Comparison of ENCODE assay signal across 8 mouse cellular contexts in the genomic region with DNA sequence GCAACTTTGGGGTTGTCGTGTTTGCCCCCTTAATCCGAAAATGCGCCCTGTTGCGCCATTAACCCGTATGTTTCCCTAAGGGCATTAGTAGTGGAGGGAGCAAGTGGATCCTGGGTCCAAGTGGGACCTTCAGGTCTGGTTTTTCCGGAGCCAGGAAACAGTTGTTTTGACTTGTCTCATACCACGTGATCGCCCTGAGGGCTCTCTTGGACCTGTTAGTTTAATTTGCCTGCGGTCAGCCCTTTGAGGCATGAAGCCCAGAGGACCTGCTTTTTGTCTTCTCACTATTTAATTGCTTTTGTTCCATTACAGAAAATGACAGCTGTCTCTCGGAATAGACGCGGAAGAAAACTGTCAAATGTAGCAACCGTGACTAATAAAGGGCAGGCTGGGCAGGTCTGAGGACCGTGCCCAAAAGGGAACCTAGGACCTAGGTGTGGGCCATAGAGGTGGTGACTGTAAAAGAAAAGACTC. TPM values are rescaled to one million over a fixed set of nuclear protein-coding genes. Genes with fewer than 3 reads are reported as not detected.
DNase-seq lines count a peak whose midpoint lies in the region; ATAC-seq lines count a peak whose summit lies in the region.

No protein-coding gene starts in this region.

- 2% methylated on average over 14 of the region's 14 CpGs for WGBS in heart, embryonic 15.5 days

- H3K4me3 ChIP-seq in heart, embryonic 15.5 days = peak overlapping the region; percentile 74
- peak overlapping the region; percentile 70 for H3K4me3 ChIP-seq in brown adipose tissue, adult 24 weeks (ENCODE audit: insufficient read depth, low read depth, low read length)

- H3K27me3 ChIP-seq in heart, embryonic 15.5 days = no peaks in the 10 kb centered on the region

- peak overlapping the region; percentile 13; the same call in 1 of the 2 replicates for H3K27ac ChIP-seq in heart, embryonic 15.5 days
- H3K27ac ChIP-seq in brown adipose tissue, adult 24 weeks (replicated peaks; ENCODE audit: low read depth, low read length) = peak overlapping the region; percentile 68

- no peak for DNase-seq in heart, adult 8-10 months (ENCODE audit: low spot score)
- DNase-seq in lung, postnatal 36 days = peak; percentile 74
- no peak for DNase-seq in adipocyte (ENCODE audit: low spot score)
- DNase-seq in layer of hippocampus, adult 9-11 months = no peak
- DNase-seq in urinary bladder, postnatal 4 days (ENCODE audit: low spot score in 2 of 2) = no peak

- peak overlapping the region; percentile 84 for H3K4me2 ChIP-seq in heart, embryonic 15.5 days

- H3K9me3 ChIP-seq in heart, embryonic 15.5 days (replicated peaks) = no peaks in the 10 kb centered on the region

- peaks cover 12% of the 10 kb centered on the region for H3K4me1 ChIP-seq in heart, embryonic 15.5 days (replicated peaks)
- peaks cover 7% of the 10 kb centered on the region; the same call in 1 of the 2 replicates for H3K4me1 ChIP-seq in brown adipose tissue, adult 24 weeks (ENCODE audit: control insufficient read depth, insufficient read depth, insufficient read length, low read length)

- H3K36me3 ChIP-seq in heart, embryonic 15.5 days = no peaks in the 10 kb centered on the region

- peak overlapping the region; percentile 56 for H3K9ac ChIP-seq in heart, embryonic 15.5 days

- ATAC-seq in heart, embryonic 15.5 days (replicated peaks; ENCODE audit: insufficient number of reproducible peaks, insufficient read depth, low FRiP score, low read depth) = peak; percentile 45; the same call in 1 of the 2 replicates
- peak; percentile 12 for ATAC-seq in inflammation-experienced regulatory T-cells, adult 6 months

RNA-seq across cellular contexts. Expression of gene Plekhm1, which starts 0.5 kb away (rescaled TPM):
- polyA plus RNA-seq in heart, embryonic 15.5 days (2015; fragmentation: Nextera tagmentation; extraction: Ambion mirVana) = 4.8 and 6.1 TPM in 2 replicates
- total RNA-seq in heart, adult 8-10 months (2022) = 10 to 100 TPM; 11.0 to 12.5 (median 11.6) TPM
- 13.4 and 14.6 TPM in 2 replicates for polyA plus RNA-seq in brown adipose tissue, adult 24 weeks (2012; ENCODE audit: insufficient read depth, insufficient read length, missing spikeins)
- 10 to 100 TPM in 2 of 3 experiments, 1 to 10 TPM in 1; 9.0 to 11.9 (median 10.0) TPM for polyA plus RNA-seq in inflammation-experienced regulatory T-cells, adult 6 months (2017; shearing (Covaris generic))

RNA-seq across cellular contexts. Expression of gene Arhgap27, which starts 49.5 kb away (rescaled TPM):
- 5.4 and 9.0 TPM in 2 replicates for polyA plus RNA-seq in heart, embryonic 15.5 days (2015; fragmentation: Nextera tagmentation; extraction: Ambion mirVana)
- total RNA-seq in heart, adult 8-10 months (2022) = 10 to 100 TPM; 11.9 to 20.4 (median 13.3) TPM
- 3.8 and 6.9 TPM in 2 replicates for polyA plus RNA-seq in brown adipose tissue, adult 24 weeks (2012; ENCODE audit: insufficient read depth, insufficient read length, missing spikeins)
- polyA plus RNA-seq in inflammation-experienced regulatory T-cells, adult 6 months (2017; shearing (Covaris generic)) = 10 to 100 TPM; 22.2 to 27.8 (median 25.8) TPM
